11 mouse cellular contexts compared by ENCODE assay signal in the genomic region with DNA sequence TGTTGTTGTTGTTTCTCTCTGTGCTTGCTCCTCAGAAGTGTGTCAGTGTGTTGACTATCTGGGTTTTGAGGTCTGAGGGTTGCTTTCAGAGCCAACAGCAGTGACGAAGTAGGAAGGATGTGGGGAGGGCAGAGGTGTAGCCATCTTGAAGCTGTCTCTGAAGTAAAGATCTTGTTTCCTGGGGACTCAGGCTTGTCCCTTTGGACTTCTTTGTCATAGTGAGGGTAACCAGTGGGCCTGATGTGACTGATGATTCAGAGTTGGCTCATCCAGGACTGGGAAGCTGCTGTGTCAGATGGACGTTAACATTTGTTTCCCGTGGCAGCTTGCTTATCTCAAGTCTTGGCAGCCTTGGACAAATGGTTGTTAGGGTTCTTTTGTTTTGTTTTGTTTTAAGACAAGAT. TPM values are rescaled to one million over a fixed set of nuclear protein-coding genes. Genes with fewer than 3 reads are reported as not detected.
DNase-seq lines count a peak whose midpoint lies in the region; ATAC-seq and TF ChIP-seq lines count a peak whose summit lies in the region.
"Had no signal": no experiment of that assay in that cellular context is flagged by ENCODE, and none has a peak within 500 bp of the region (broad histone marks: within the 10 kb centered on the region; RNA-seq: fewer than 3 reads in every experiment).

No protein-coding gene starts in this region.

- no peak overlapping the region for H3K4me2 ChIP-seq in lung, postnatal 0 days (replicated peaks; ENCODE audit: low read depth, low read length)
- no peak overlapping the region for H3K4me2 ChIP-seq in hindbrain, embryonic 16.5 days (ENCODE audit: low read length)
- no peak overlapping the region for H3K4me2 ChIP-seq in forebrain, embryonic 14.5 days (ENCODE audit: low read length)
- H3K4me2 ChIP-seq: neural tube, embryonic 12.5 days had no signal

- H3K9ac ChIP-seq in lung, postnatal 0 days (replicated peaks; ENCODE audit: low read depth): no peak overlapping the region
- no peak overlapping the region for H3K9ac ChIP-seq in MEL (ENCODE audit: control insufficient read depth, low read depth, low read length, poor library complexity, severe bottlenecking)
- no peak overlapping the region for H3K9ac ChIP-seq in hindbrain, embryonic 16.5 days (ENCODE audit: low read depth, low read length)
- H3K9ac ChIP-seq in forebrain, embryonic 14.5 days (ENCODE audit: low read length): no peak overlapping the region
- H3K9ac ChIP-seq: neural tube, embryonic 12.5 days had no signal

- WGBS in lung, postnatal 0 days: 27% methylated on average over 3 of the region's 3 CpGs
- WGBS in lung, adult 2 months: 10% methylated on average over 3 of the region's 3 CpGs
- 39% methylated on average over 3 of the region's 3 CpGs for WGBS in hindbrain, embryonic 16.5 days
- 48% methylated on average over 3 of the region's 3 CpGs for WGBS in forebrain, embryonic 14.5 days

- H3K79me2 ChIP-seq in MEL (ENCODE audit: control insufficient read depth, insufficient read depth, low read length, poor library complexity): peaks cover 29% of the 10 kb centered on the region

- no peaks in the 10 kb centered on the region for H3K9me3 ChIP-seq in lung, postnatal 0 days (ENCODE audit: low read length)
- H3K9me3 ChIP-seq in MEL (replicated peaks; ENCODE audit: insufficient read depth, low read length): no peaks in the 10 kb centered on the region
- no peaks in the 10 kb centered on the region for H3K9me3 ChIP-seq in hindbrain, embryonic 16.5 days (ENCODE audit: control insufficient read depth, low read length)
- H3K9me3 ChIP-seq in forebrain, embryonic 14.5 days (replicated peaks; ENCODE audit: control insufficient read depth, low read length): no peaks in the 10 kb centered on the region
- H3K9me3 ChIP-seq: embryonic facial prominence, embryonic 10.5 days; neural tube, embryonic 12.5 days had no signal

- 0 out of 2 replicates have a peak, but pooled peaks have one; percentile 34 for TF ChIP-seq EP300 in lung, postnatal 0 days (IDR thresholded peaks at IDR 0.05)
- TF ChIP-seq EP300 in MEL (IDR thresholded peaks at IDR 0.05; ENCODE audit: low read depth in 1 of 2, low read length in 2 of 2): peak; percentile 32 to 64; a peak in 1 of 4 replicates

- no peaks in the 10 kb centered on the region for H3K27me3 ChIP-seq in lung, postnatal 0 days (replicated peaks; ENCODE audit: insufficient read depth, low read length)
- H3K27me3 ChIP-seq in MEL (ENCODE audit: control insufficient read depth in 1 of 2, insufficient read depth in 2 of 2, low read length in 2 of 2): no peaks in the 10 kb centered on the region
- no peaks in the 10 kb centered on the region for H3K27me3 ChIP-seq in hindbrain, embryonic 16.5 days (replicated peaks; ENCODE audit: control insufficient read depth, insufficient read depth, low read length)
- no peaks in the 10 kb centered on the region for H3K27me3 ChIP-seq in forebrain, embryonic 14.5 days (replicated peaks; ENCODE audit: control insufficient read depth, insufficient read depth, low read length)
- H3K27me3 ChIP-seq: neural tube, embryonic 12.5 days had no signal

- H3K4me1 ChIP-seq in lung, postnatal 0 days (ENCODE audit: insufficient read depth, low read depth, low read length): peaks cover 43% of the 10 kb centered on the region
- H3K4me1 ChIP-seq in lung, adult 2 months (ENCODE audit: control insufficient read depth, insufficient read depth, low read length): peaks cover 55% of the 10 kb centered on the region
- peaks cover 15 to 26% of the 10 kb centered on the region in 2 experiments for H3K4me1 ChIP-seq in MEL (ENCODE audit: control insufficient read depth in 1 of 2, insufficient read depth in 2 of 2, low read length in 2 of 2)
- H3K4me1 ChIP-seq in bone marrow macrophage, adult 2 months (ENCODE audit: control insufficient read depth, insufficient read depth, low read length): peaks cover 71% of the 10 kb centered on the region
- peaks cover 31% of the 10 kb centered on the region for H3K4me1 ChIP-seq in hindbrain, embryonic 16.5 days (ENCODE audit: control insufficient read depth, insufficient read depth, low read depth, low read length)
- peaks cover 62% of the 10 kb centered on the region for H3K4me1 ChIP-seq in forebrain, embryonic 14.5 days (ENCODE audit: control insufficient read depth, insufficient read depth, low read length)

- H3K36me3 ChIP-seq in lung, postnatal 0 days (ENCODE audit: insufficient read depth, low read length): no peaks in the 10 kb centered on the region
- peaks cover 0 to 27% of the 10 kb centered on the region in 2 experiments; a peak in 2 of 4 replicates for H3K36me3 ChIP-seq in MEL (ENCODE audit: control insufficient read depth in 1 of 2, insufficient read depth in 2 of 2, low read length in 2 of 2)
- H3K36me3 ChIP-seq in hindbrain, embryonic 16.5 days (ENCODE audit: control insufficient read depth, insufficient read depth, low read length): no peaks in the 10 kb centered on the region
- no peaks in the 10 kb centered on the region for H3K36me3 ChIP-seq in forebrain, embryonic 14.5 days (ENCODE audit: control insufficient read depth, insufficient read depth, low read length)
- H3K36me3 ChIP-seq: embryonic facial prominence, embryonic 10.5 days; neural tube, embryonic 12.5 days had no signal

- H3K27ac ChIP-seq in lung, postnatal 0 days (ENCODE audit: low read length): peak overlapping the region; percentile 28
- H3K27ac ChIP-seq in MEL (ENCODE audit: control insufficient read depth, low read depth, low read length): peak overlapping the region; percentile 28
- H3K27ac ChIP-seq in bone marrow macrophage, adult 2 months (ENCODE audit: insufficient read depth, low read depth, low read length): peak overlapping the region; percentile 93
- H3K27ac ChIP-seq in hindbrain, embryonic 16.5 days (ENCODE audit: low read depth, low read length): no peak overlapping the region
- H3K27ac ChIP-seq in forebrain, embryonic 14.5 days (ENCODE audit: low read depth, low read length): no peak overlapping the region
- H3K27ac ChIP-seq: embryonic facial prominence, embryonic 10.5 days; neural tube, embryonic 12.5 days had no signal

- H3K4me3 ChIP-seq in lung, postnatal 0 days (ENCODE audit: low read depth, low read length): no peak overlapping the region
- H3K4me3 ChIP-seq in lung, adult 2 months (replicated peaks; ENCODE audit: extremely low read depth, low read depth, low read length): no peak overlapping the region
- no peak overlapping the region for H3K4me3 ChIP-seq in MEL (ENCODE audit: control insufficient read depth in 1 of 2, insufficient read depth in 1 of 2, low read depth in 2 of 2, low read length in 2 of 2)
- H3K4me3 ChIP-seq in bone marrow macrophage, adult 2 months (ENCODE audit: insufficient read depth, low read length): no peak overlapping the region
- H3K4me3 ChIP-seq in hindbrain, embryonic 16.5 days (ENCODE audit: low read length): no peak overlapping the region
- no peak overlapping the region for H3K4me3 ChIP-seq in forebrain, embryonic 14.5 days (ENCODE audit: low read depth, low read length)
- H3K4me3 ChIP-seq: embryonic facial prominence, embryonic 10.5 days; neural tube, embryonic 12.5 days had no signal

- no peak for TF ChIP-seq RAD21 in MEL (IDR thresholded peaks at IDR 0.05; ENCODE audit: low read depth, low read length)

- TF ChIP-seq CTCF in lung, postnatal 0 days (IDR thresholded peaks at IDR 0.05): no peak
- TF ChIP-seq CTCF in lung, adult 2 months (IDR thresholded peaks at IDR 0.05; ENCODE audit: insufficient read depth, low read length): no peak
- no peak for TF ChIP-seq CTCF in MEL (IDR thresholded peaks at IDR 0.05 in 2 of 3, conservative IDR thresholded peaks at IDR 0.05 in 1 of 3; ENCODE audit: control insufficient read depth in 1 of 3, insufficient read depth in 1 of 3, low read depth in 2 of 3, low read length in 3 of 3, poor library complexity in 1 of 3, severe bottlenecking in 1 of 3)
- no peak for TF ChIP-seq CTCF in bone marrow macrophage, adult 2 months (IDR thresholded peaks at IDR 0.05; ENCODE audit: low read depth, low read length)

- TF ChIP-seq POLR2A in lung, adult 2 months (IDR thresholded peaks at IDR 0.05; ENCODE audit: borderline replicate concordance, extremely low read depth, low read depth, low read length): no peak
- no peak for TF ChIP-seq POLR2A in MEL (IDR thresholded peaks at IDR 0.05; ENCODE audit: control insufficient read depth in 1 of 2, insufficient read depth in 1 of 2, low read depth in 1 of 2, low read length in 2 of 2, poor library complexity in 1 of 2)
- TF ChIP-seq POLR2A in bone marrow macrophage, adult 2 months (IDR thresholded peaks at IDR 0.05; ENCODE audit: borderline replicate concordance, low read depth, low read length): no peak

- DNase-seq in lung, postnatal 0 days (ENCODE audit: low spot score): peak; percentile 79
- no peak for DNase-seq in lung, adult 2 months
- DNase-seq in MEL (ENCODE audit: low read depth, low spot score): peak; percentile 63
- DNase-seq in ovary, postnatal 36 days (ENCODE audit: low spot score): no peak
- DNase-seq in forebrain, embryonic 14.5 days (ENCODE audit: low spot score): no peak
- DNase-seq: spleen, adult 18-20 months had no signal

- ATAC-seq in lung, postnatal 0 days: 0 out of 2 replicates have a peak, but pooled peaks have one; percentile 11
- peak; percentile 8 to 25; a peak in 2 of 4 replicates for ATAC-seq in hematopoietic stem cell, adult 5-6 weeks (replicated peaks in 1 of 2; ENCODE audit: insufficient read depth in 1 of 2, low FRiP score in 2 of 2, low TSS enrichment in 1 of 2, low read depth in 1 of 2, poor library complexity in 2 of 2, severe bottlenecking in 2 of 2)
- no peak for ATAC-seq in hindbrain, embryonic 16.5 days
- no peak for ATAC-seq in forebrain, embryonic 14.5 days

TF ChIP-seq in MEL, 35 proteins besides CTCF, POLR2A, EP300 and RAD21 (continues in another document):
- TF ChIP-seq ETS1 (IDR thresholded peaks at IDR 0.05; ENCODE audit: low read depth, low read length) (peak; percentile 70; the same call in 1 of the 2 replicates), JUND (IDR thresholded peaks at IDR 0.05; ENCODE audit: low read depth, low read length) (no peak), TCF12 (IDR thresholded peaks at IDR 0.05; ENCODE audit: low read depth, low read length) (0 out of 2 replicates have a peak, but pooled peaks have one; percentile 15), GATA1 (IDR thresholded peaks at IDR 0.05; ENCODE audit: low read depth, low read length) (peak; percentile 40; the same call in 1 of the 2 replicates), RCOR1 (IDR thresholded peaks at IDR 0.05; ENCODE audit: low read depth, low read length) (peak; percentile 59)

RNA-seq across cellular contexts. Expression of gene Notch2, which starts 14.0 kb away (rescaled TPM):
- polyA plus RNA-seq in lung, postnatal 0 days (2015; fragmentation: Nextera tagmentation; extraction: Ambion mirVana): 18.3 and 20.1 TPM in 2 replicates
- 43.0 and 48.7 TPM in 2 replicates for polyA plus RNA-seq in lung, adult 2 months (2012; rRNA removed)
- total RNA-seq in MEL (2012; rRNA removed): 16.6 and 22.7 TPM in 2 replicates
- polyA plus RNA-seq in MEL (2012; ENCODE audit: insufficient read depth in 1 of 2, insufficient read length in 2 of 2, low read depth in 1 of 2, low replicate concordance in 2 of 2, missing spikeins in 1 of 2): 10 to 100 TPM; 16.2 to 36.6 TPM
- 69.2 and 82.2 TPM in 2 replicates for polyA plus RNA-seq in bone marrow macrophage, adult 2 months (2012; ENCODE audit: insufficient read depth, insufficient read length, missing spikeins)
- total RNA-seq in hematopoietic stem cell, adult 5-6 weeks (2017): 46.6 and 58.7 TPM in 2 replicates
- 7.6 and 12.1 TPM in 2 replicates for polyA plus RNA-seq in hindbrain, embryonic 16.5 days (2015; fragmentation: Nextera tagmentation; extraction: Ambion mirVana)
- 13.6 and 18.1 TPM in 2 replicates for polyA plus RNA-seq in forebrain, embryonic 14.5 days (2014; fragmentation: Nextera tagmentation; extraction: Ambion mirVana)

Comparison
In these comparisons a context has a peak if more than half of its experiments do, and no peak if none do; other contexts are left out.
1. DNase-seq: peak in lung, postnatal 0 days (single experiment) and MEL (single experiment); none in lung, adult 2 months (single experiment), ovary, postnatal 36 days (single experiment) and forebrain, embryonic 14.5 days (single experiment).
2. ATAC-seq: peak in lung, postnatal 0 days (single experiment) and hematopoietic stem cell, adult 5-6 weeks (2 of 2); none in hindbrain, embryonic 16.5 days (single experiment) and forebrain, embryonic 14.5 days (single experiment).
3. H3K27ac ChIP-seq: peak in lung, postnatal 0 days (single experiment), MEL (single experiment) and bone marrow macrophage, adult 2 months (single experiment); none in hindbrain, embryonic 16.5 days (single experiment) and forebrain, embryonic 14.5 days (single experiment).